ENCODE assay signal across 22 mouse cellular contexts in genomic region chr12:46627320-46627719, GRCm38 (mm10).
"Had no signal": no experiment of that assay in that cellular context is flagged by ENCODE, and none has a peak within 500 bp of the region (broad histone marks: within the 10 kb centered on the region; RNA-seq: fewer than 3 reads in every experiment).

No protein-coding gene starts in this region.

- H3K4me2 ChIP-seq: lung, embryonic 15.5 days; midbrain, embryonic 11.5 days; midbrain, embryonic 13.5 days; neural tube, embryonic 13.5 days; neural tube, embryonic 15.5 days had no signal

- ATAC-seq: liver, postnatal 0 days; lung, postnatal 0 days; midbrain, embryonic 13.5 days; midbrain, embryonic 16.5 days had no signal

- H3K4me1 ChIP-seq: lung, embryonic 15.5 days; megakaryocyte, embryonic 14.5 days; midbrain, embryonic 13.5 days; neural tube, embryonic 13.5 days; neural tube, embryonic 15.5 days had no signal

- H3K9ac ChIP-seq: liver, postnatal 0 days; lung, embryonic 15.5 days; midbrain, embryonic 13.5 days; neural tube, embryonic 13.5 days; neural tube, embryonic 15.5 days had no signal

- H3K9me3 ChIP-seq: lung, embryonic 15.5 days; midbrain, embryonic 13.5 days; neural tube, embryonic 13.5 days; neural tube, embryonic 15.5 days had no signal

- H3K27ac ChIP-seq: lung, embryonic 15.5 days; macrophage; midbrain, embryonic 13.5 days; neural tube, embryonic 13.5 days; neural tube, embryonic 15.5 days had no signal

- H3K4me3 ChIP-seq: lung, embryonic 15.5 days; megakaryocyte, embryonic 14.5 days; midbrain, embryonic 13.5 days; myocyte; neural tube, embryonic 13.5 days; neural tube, embryonic 15.5 days had no signal

- H3K36me3 ChIP-seq: lung, embryonic 15.5 days; midbrain, embryonic 13.5 days; neural tube, embryonic 13.5 days; neural tube, embryonic 15.5 days had no signal

- DNase-seq: liver, postnatal 0 days; lung, adult 2 months; lung, postnatal 14 days; lung, postnatal 36 days; retina, postnatal 1 day; right cerebral cortex, adult 18-20 months; right cerebral cortex, postnatal 25 days; right cerebral cortex, postnatal 4 days; spleen, adult 18-20 months; thymus, adult 18-20 months; thymus, postnatal 14 days; thymus, postnatal 36 days had no signal

- H3K27me3 ChIP-seq: lung, embryonic 15.5 days; megakaryocyte, embryonic 14.5 days; midbrain, embryonic 13.5 days; neural tube, embryonic 13.5 days; neural tube, embryonic 15.5 days had no signal
